Mouse (Mus musculus) ES-Bruce4 (cell line): ENCODE results near the gene Kif26b. TPM values are rescaled to one million over a fixed set of nuclear protein-coding genes. Genes with fewer than 3 reads are reported as not detected.
A peak's percentile ranks its signal among the peaks of the same experiment; 100 is the strongest.

Source experiments
- H3K27ac ChIP-seq: 2 replicates; pipeline ENCODE4 v1.5.1; 2012; ENCODE audit warnings: low read length, inconsistent platforms; ENCODE audit not compliant: insufficient read depth
- H3K27me3 ChIP-seq: 2 replicates; pipeline ENCODE4 v1.6.1; 2012; ENCODE audit warnings: mild to moderate bottlenecking, low read length, inconsistent platforms; ENCODE audit not compliant: control insufficient read depth, poor library complexity, insufficient read depth, severe bottlenecking
- H3K36me3 ChIP-seq: 2 replicates; pipeline ENCODE4 v1.6.1; 2012; ENCODE audit warnings: inconsistent platforms, mild to moderate bottlenecking, low read length, moderate library complexity; ENCODE audit not compliant: control insufficient read depth, poor library complexity, insufficient read depth, severe bottlenecking
- H3K4me1 ChIP-seq: one replicate; pipeline ENCODE4 v1.8.1; 2011; ENCODE audit warnings: low read length; ENCODE audit not compliant: control insufficient read depth, insufficient read depth
- H3K4me3 ChIP-seq: 2 replicates; pipeline ENCODE4 v1.5.1; 2011; ENCODE audit warnings: low read depth, mild to moderate bottlenecking, low read length
- H3K9ac ChIP-seq: 2 replicates; pipeline ENCODE4 v1.6.1; 2012; ENCODE audit warnings: low read depth, mild to moderate bottlenecking, inconsistent platforms; ENCODE audit not compliant: poor library complexity, severe bottlenecking
- H3K9me3 ChIP-seq: replicated peaks from 2 replicates; pipeline ENCODE4 v1.6.1; 2012; ENCODE audit warnings: mild to moderate bottlenecking, low read length, inconsistent platforms; ENCODE audit not compliant: control insufficient read depth, poor library complexity, insufficient read depth, severe bottlenecking
- CTCF ChIP-seq: IDR thresholded peaks from one replicate; pipeline ENCODE4 v1.8.1; 2011; ENCODE audit warnings: low read depth, low read length
- EP300 ChIP-seq: IDR thresholded peaks from 2 replicates; pipeline ENCODE4 v1.6.1; 2011; ENCODE audit warnings: low read depth, low read length; ENCODE audit not compliant: insufficient read depth
- POLR2A ChIP-seq: IDR thresholded peaks from one replicate; pipeline ENCODE4 v1.8.1; 2011; ENCODE audit warnings: low read length; ENCODE audit not compliant: insufficient read depth
- polyA plus RNA-seq: library from polyadenylated mRNA; stranded (reverse); fragments of >200 nt; gene quantifications from 2 replicates; pipeline ENCODE4 v1.2.4, GENCODE M21; 2011; ENCODE audit warnings: low read depth; ENCODE audit not compliant: missing spikeins, insufficient read depth, insufficient read length

The Kif26b gene
- polyA plus RNA-seq, 1 experiment, result 0.31 TPM

- no peaks in the 10 kb centered on the region for H3K4me1 ChIP-seq
- no peaks in the 10 kb centered on the region for H3K36me3 ChIP-seq
- no peak overlapping the region for H3K9ac ChIP-seq
- no peaks in the 10 kb centered on the region; the same call in 1 of the 2 replicates for H3K9me3 ChIP-seq
- TF ChIP-seq CTCF (no peak), EP300 (peak; percentile 47; the same call in 1 of the 2 replicates)
- peak overlapping the region; percentile 20; the same call in 1 of the 2 replicates for H3K4me3 ChIP-seq
- no peaks in the 10 kb centered on the region for H3K27me3 ChIP-seq
- H3K27ac ChIP-seq, result peak overlapping the region; percentile 60
Observed at GRCm38 (mm10) chr1:178544585-178544984, 15.7 kb downstream of the Kif26b start.

GRCm38 (mm10) chr1:178549576-178549975 is 20.7 kb downstream of the Kif26b start:
- no peak overlapping the region for H3K27ac ChIP-seq

GRCm38 (mm10) chr1:178550477-178551047 is 21.6 kb downstream of the Kif26b start:
- TF ChIP-seq POLR2A (no peak), CTCF (no peak), EP300 (no peak)
- peaks cover 2% of the 10 kb centered on the region for H3K4me1 ChIP-seq
- H3K27ac ChIP-seq, result no peak overlapping the region
- no peak overlapping the region for H3K4me3 ChIP-seq
- no peak overlapping the region for H3K9ac ChIP-seq
- H3K27me3 ChIP-seq, result no peaks in the 10 kb centered on the region
- no peaks in the 10 kb centered on the region for H3K9me3 ChIP-seq
- no peaks in the 10 kb centered on the region for H3K36me3 ChIP-seq

More at GRCm38 (mm10) chr1:178549576-178549975, 20.7 kb downstream of the Kif26b start:
- peaks cover 2% of the 10 kb centered on the region for H3K4me1 ChIP-seq
- H3K9me3 ChIP-seq, result no peaks in the 10 kb centered on the region
- no peak overlapping the region for H3K4me3 ChIP-seq
- no peaks in the 10 kb centered on the region for H3K27me3 ChIP-seq
- no peak for TF ChIP-seq CTCF
- no peak for TF ChIP-seq EP300
- no peak for TF ChIP-seq POLR2A
- H3K9ac ChIP-seq, result no peak overlapping the region
- no peaks in the 10 kb centered on the region for H3K36me3 ChIP-seq

GRCm38 (mm10) chr1:178552278-178552897 is 23.5 kb downstream of the Kif26b start:
- H3K4me1 ChIP-seq, result peaks cover 2% of the 10 kb centered on the region

GRCm38 (mm10) chr1:178552898-178553284 is 24.0 kb downstream of the Kif26b start:
- Histone ChIP-seq H3K9me3 (no peaks in the 10 kb centered on the region), H3K36me3 (no peaks in the 10 kb centered on the region), H3K9ac (no peak overlapping the region), H3K27ac (no peak overlapping the region), H3K4me3 (no peak overlapping the region), H3K27me3 (no peaks in the 10 kb centered on the region), H3K4me1 (peaks cover 2% of the 10 kb centered on the region)
- TF ChIP-seq CTCF (no peak), EP300 (no peak), POLR2A (no peak)

More at GRCm38 (mm10) chr1:178552278-178552897, 23.5 kb downstream of the Kif26b start:
- Histone ChIP-seq H3K9me3 (no peaks in the 10 kb centered on the region), H3K9ac (no peak overlapping the region), H3K36me3 (no peaks in the 10 kb centered on the region), H3K27me3 (no peaks in the 10 kb centered on the region), H3K4me3 (no peak overlapping the region), H3K27ac (no peak overlapping the region)
- TF ChIP-seq EP300 (no peak), CTCF (no peak), POLR2A (no peak)

- TF ChIP-seq POLR2A (no peak), EP300 (no peak), CTCF (no peak)
- Histone ChIP-seq H3K36me3 (no peaks in the 10 kb centered on the region), H3K9me3 (peaks cover 5% of the 10 kb centered on the region), H3K4me1 (peaks cover 2% of the 10 kb centered on the region), H3K27me3 (no peaks in the 10 kb centered on the region), H3K4me3 (no peak overlapping the region), H3K27ac (no peak overlapping the region), H3K9ac (no peak overlapping the region)
Observed at GRCm38 (mm10) chr1:178556226-178556625, 27.3 kb downstream of the Kif26b start.
